ENCODE assay signal across 28 mouse cellular contexts in genomic region chr1:182620470-182620869, GRCm38 (mm10). TPM values are rescaled to one million over a fixed set of nuclear protein-coding genes. Genes with fewer than 3 reads are reported as not detected.
A peak's percentile ranks its signal among the peaks of the same experiment; 100 is the strongest.
DNase-seq lines count a peak whose midpoint lies in the region; ATAC-seq and TF ChIP-seq lines count a peak whose summit lies in the region.
"Had no signal": no experiment of that assay in that cellular context is flagged by ENCODE, and none has a peak within 500 bp of the region (broad histone marks: within the 10 kb centered on the region; RNA-seq: fewer than 3 reads in every experiment).

No protein-coding gene starts in this region.

- no peak overlapping the region; the same call in 1 of the 2 replicates for H3K9ac ChIP-seq in forebrain, embryonic 12.5 days
- H3K9ac ChIP-seq in kidney, postnatal 0 days (ENCODE audit: low read depth, low read length) = no peak overlapping the region
- H3K9ac ChIP-seq in kidney, embryonic 16.5 days (replicated peaks; ENCODE audit: low read length) = no peak overlapping the region
- H3K9ac ChIP-seq in midbrain, embryonic 12.5 days (replicated peaks) = no peak overlapping the region
- no peak overlapping the region for H3K9ac ChIP-seq in midbrain, embryonic 15.5 days
- H3K9ac ChIP-seq: embryonic facial prominence, embryonic 12.5 days; heart, embryonic 12.5 days; intestine, embryonic 15.5 days; limb, embryonic 13.5 days; liver, embryonic 13.5 days had no signal

- no peak for TF ChIP-seq CTCF in kidney, postnatal 0 days (IDR thresholded peaks at IDR 0.05; ENCODE audit: low read depth)

- peaks cover 35% of the 10 kb centered on the region for H3K4me1 ChIP-seq in forebrain, embryonic 10.5 days
- H3K4me1 ChIP-seq in forebrain, embryonic 12.5 days = peaks cover 21% of the 10 kb centered on the region
- H3K4me1 ChIP-seq in kidney, postnatal 0 days (replicated peaks; ENCODE audit: insufficient read depth, low read length) = no peaks in the 10 kb centered on the region
- H3K4me1 ChIP-seq in kidney, embryonic 16.5 days (ENCODE audit: insufficient read depth, low read length) = peaks cover 17% of the 10 kb centered on the region; the same call in 1 of the 2 replicates
- peaks cover 17% of the 10 kb centered on the region for H3K4me1 ChIP-seq in midbrain, embryonic 12.5 days
- peaks cover 9% of the 10 kb centered on the region; the same call in 1 of the 2 replicates for H3K4me1 ChIP-seq in midbrain, embryonic 15.5 days
- H3K4me1 ChIP-seq: heart, embryonic 12.5 days; intestine, embryonic 15.5 days; liver, embryonic 13.5 days had no signal

- H3K4me2 ChIP-seq in forebrain, embryonic 12.5 days = no peak overlapping the region
- no peak overlapping the region for H3K4me2 ChIP-seq in kidney, postnatal 0 days (ENCODE audit: low read length)
- H3K4me2 ChIP-seq in kidney, embryonic 16.5 days (replicated peaks; ENCODE audit: low read depth, low read length) = no peak overlapping the region
- H3K4me2 ChIP-seq in midbrain, embryonic 12.5 days (replicated peaks) = no peak overlapping the region
- H3K4me2 ChIP-seq in midbrain, embryonic 15.5 days = no peak overlapping the region
- H3K4me2 ChIP-seq: embryonic facial prominence, embryonic 12.5 days; heart, embryonic 12.5 days; intestine, embryonic 15.5 days; limb, embryonic 13.5 days; liver, embryonic 13.5 days had no signal

- no peak overlapping the region for H3K4me3 ChIP-seq in forebrain, embryonic 10.5 days
- H3K4me3 ChIP-seq in forebrain, embryonic 12.5 days (replicated peaks) = no peak overlapping the region
- no peak overlapping the region for H3K4me3 ChIP-seq in kidney, postnatal 0 days (replicated peaks; ENCODE audit: low read depth, low read length)
- no peak overlapping the region for H3K4me3 ChIP-seq in kidney, embryonic 16.5 days (ENCODE audit: low read length)
- no peak overlapping the region for H3K4me3 ChIP-seq in midbrain, embryonic 12.5 days
- no peak overlapping the region for H3K4me3 ChIP-seq in midbrain, embryonic 15.5 days
- H3K4me3 ChIP-seq: embryonic facial prominence, embryonic 12.5 days; heart, adult 2 months; heart, embryonic 12.5 days; intestine, embryonic 15.5 days; layer of hippocampus, adult 2 months; limb, embryonic 13.5 days; liver, embryonic 13.5 days had no signal

- 20% methylated on average over 4 of the region's 4 CpGs for WGBS in forebrain, embryonic 10.5 days
- 30% methylated on average over 4 of the region's 4 CpGs for WGBS in forebrain, embryonic 12.5 days
- 31% methylated on average over 4 of the region's 4 CpGs for WGBS in kidney, postnatal 0 days
- 45% methylated on average over 4 of the region's 4 CpGs for WGBS in kidney, embryonic 16.5 days
- 18% methylated on average over 4 of the region's 4 CpGs for WGBS in midbrain, embryonic 12.5 days
- 25% methylated on average over 4 of the region's 4 CpGs for WGBS in midbrain, embryonic 15.5 days

- no peak for DNase-seq in forebrain, embryonic 10.5 days (ENCODE audit: extremely low spot score, low spot score)
- DNase-seq in kidney, postnatal 0 days (ENCODE audit: low spot score) = peak; percentile 34
- DNase-seq in urinary bladder, postnatal 14 days (ENCODE audit: low spot score) = no peak
- DNase-seq: adrenal gland, postnatal 14 days; cerebellum, adult 11 months; cerebellum, adult 9-11 months; heart, adult 2 months; heart, postnatal 4 days; kidney, postnatal 14 days; liver, embryonic 13.5 days; lung, adult 18-20 months; thymus, adult 2 months; thymus, postnatal 36 days had no signal

- no peak for ATAC-seq in forebrain, embryonic 12.5 days (ENCODE audit: low FRiP score)
- ATAC-seq in kidney, postnatal 0 days (replicated peaks; ENCODE audit: low FRiP score, low read depth) = no peak
- ATAC-seq in kidney, embryonic 16.5 days (ENCODE audit: low FRiP score, low TSS enrichment) = no peak
- ATAC-seq in midbrain, embryonic 12.5 days (ENCODE audit: low FRiP score, low read depth) = no peak
- no peak for ATAC-seq in midbrain, embryonic 15.5 days (replicated peaks)
- ATAC-seq: forebrain, embryonic 16.5 days; hindbrain, postnatal 0 days; intestine, embryonic 15.5 days; lung, postnatal 0 days had no signal

- peaks cover 9% of the 10 kb centered on the region; the same call in 1 of the 2 replicates for H3K9me3 ChIP-seq in forebrain, embryonic 10.5 days
- H3K9me3 ChIP-seq in forebrain, embryonic 12.5 days = no peaks in the 10 kb centered on the region
- no peaks in the 10 kb centered on the region for H3K9me3 ChIP-seq in kidney, postnatal 0 days (replicated peaks; ENCODE audit: low read length)
- H3K9me3 ChIP-seq in kidney, embryonic 16.5 days (ENCODE audit: low read length) = no peaks in the 10 kb centered on the region
- no peaks in the 10 kb centered on the region for H3K9me3 ChIP-seq in midbrain, embryonic 12.5 days
- no peaks in the 10 kb centered on the region for H3K9me3 ChIP-seq in midbrain, embryonic 15.5 days
- H3K9me3 ChIP-seq: embryonic facial prominence, embryonic 12.5 days; intestine, embryonic 15.5 days; limb, embryonic 13.5 days; liver, embryonic 13.5 days had no signal

- no peaks in the 10 kb centered on the region for H3K36me3 ChIP-seq in forebrain, embryonic 10.5 days (replicated peaks)
- H3K36me3 ChIP-seq in forebrain, embryonic 12.5 days (replicated peaks) = no peaks in the 10 kb centered on the region
- no peaks in the 10 kb centered on the region for H3K36me3 ChIP-seq in kidney, postnatal 0 days (ENCODE audit: insufficient read depth, low read length)
- H3K36me3 ChIP-seq in kidney, embryonic 16.5 days (ENCODE audit: insufficient read depth, low read length) = no peaks in the 10 kb centered on the region
- no peaks in the 10 kb centered on the region for H3K36me3 ChIP-seq in midbrain, embryonic 12.5 days
- H3K36me3 ChIP-seq in midbrain, embryonic 15.5 days (replicated peaks) = no peaks in the 10 kb centered on the region
- H3K36me3 ChIP-seq: embryonic facial prominence, embryonic 12.5 days; heart, embryonic 12.5 days; intestine, embryonic 15.5 days; limb, embryonic 13.5 days; liver, embryonic 13.5 days had no signal

- peak overlapping the region; percentile 12; the same call in 1 of the 2 replicates for H3K27ac ChIP-seq in forebrain, embryonic 10.5 days
- no peak overlapping the region for H3K27ac ChIP-seq in forebrain, embryonic 12.5 days
- no peak overlapping the region for H3K27ac ChIP-seq in kidney, postnatal 0 days
- H3K27ac ChIP-seq in kidney, embryonic 16.5 days (ENCODE audit: low read length) = no peak overlapping the region
- H3K27ac ChIP-seq in midbrain, embryonic 12.5 days (replicated peaks) = 0 out of 2 replicates have a peak overlapping the region, but pooled peaks have one; percentile 20
- H3K27ac ChIP-seq in midbrain, embryonic 15.5 days = no peak overlapping the region
- H3K27ac ChIP-seq: embryonic facial prominence, embryonic 12.5 days; heart, adult 2 months; hindbrain, postnatal 0 days; intestine, embryonic 15.5 days; layer of hippocampus, adult 2 months; limb, embryonic 13.5 days; liver, embryonic 13.5 days; macrophage had no signal

- peaks cover 19% of the 10 kb centered on the region for H3K27me3 ChIP-seq in forebrain, embryonic 10.5 days (ENCODE audit: poor library complexity, severe bottlenecking)
- H3K27me3 ChIP-seq in forebrain, embryonic 12.5 days = peaks cover 12% of the 10 kb centered on the region; the same call in 1 of the 2 replicates
- no peaks in the 10 kb centered on the region for H3K27me3 ChIP-seq in kidney, postnatal 0 days (ENCODE audit: insufficient read depth, low read length)
- no peaks in the 10 kb centered on the region for H3K27me3 ChIP-seq in kidney, embryonic 16.5 days (ENCODE audit: insufficient read depth, low read length)
- no peaks in the 10 kb centered on the region; the same call in 1 of the 2 replicates for H3K27me3 ChIP-seq in midbrain, embryonic 12.5 days
- no peaks in the 10 kb centered on the region for H3K27me3 ChIP-seq in midbrain, embryonic 15.5 days (replicated peaks)
- H3K27me3 ChIP-seq: embryonic facial prominence, embryonic 12.5 days; heart, embryonic 12.5 days; intestine, embryonic 15.5 days; limb, embryonic 13.5 days; liver, embryonic 13.5 days had no signal

RNA-seq across cellular contexts. Expression of gene Capn8, which starts 55.7 kb away (rescaled TPM):
- polyA plus RNA-seq in forebrain, embryonic 10.5 days (2016; fragmentation: Nextera tagmentation; extraction: Ambion mirVana) = not detected in 2 replicates
- 0.08 and 0.10 TPM in 2 replicates for polyA plus RNA-seq in forebrain, embryonic 12.5 days (2016; fragmentation: Nextera tagmentation; extraction: Ambion mirVana)
- polyA plus RNA-seq in kidney, postnatal 0 days (2015; fragmentation: Nextera tagmentation; extraction: Ambion mirVana) = 0.11 and 0.13 TPM in 2 replicates
- not detected in 2 replicates for polyA plus RNA-seq in kidney, embryonic 16.5 days (2015; fragmentation: Nextera tagmentation; extraction: Ambion mirVana)
- polyA plus RNA-seq in midbrain, embryonic 12.5 days (2016; fragmentation: Nextera tagmentation; extraction: Ambion mirVana) = 0.06 and 0.16 TPM in 2 replicates
- 0.06 and 0.11 TPM in 2 replicates for polyA plus RNA-seq in midbrain, embryonic 15.5 days (2015; fragmentation: Nextera tagmentation; extraction: Ambion mirVana)
- polyA plus RNA-seq: heart, adult 2 months; heart, embryonic 12.5 days; heart, postnatal 0 days; hindbrain, postnatal 0 days; limb, embryonic 13.5 days; liver, embryonic 13.5 days; macrophage; neural tube, embryonic 14.5 days had no signal

Comparison
In these comparisons a context has a peak if more than half of its experiments do, and no peak if none do; other contexts are left out.
1. H3K27ac ChIP-seq: peak in forebrain, embryonic 10.5 days (single experiment) and midbrain, embryonic 12.5 days (single experiment); none in forebrain, embryonic 12.5 days (single experiment), kidney, postnatal 0 days (single experiment), kidney, embryonic 16.5 days (single experiment) and midbrain, embryonic 15.5 days (single experiment).